Mouse (Mus musculus): ENCODE data around the gene Pafah1b2. TPM values are rescaled to one million over a fixed set of nuclear protein-coding genes. Genes with fewer than 3 reads are reported as not detected.

The Pafah1b2 gene
- polyA plus RNA-seq, 1 experiment from 2014 or later: 173 TPM

GRCm38 (mm10) chr9:46029534-46029933, 17.0 kb upstream of the Pafah1b2 start:
- 0 out of 2 replicates have a peak, but pooled peaks cover 2% of the 10 kb centered on the region for H3K36me3 ChIP-seq (ENCODE audit: insufficient read depth, low read length)
- H3K4me2 ChIP-seq (replicated peaks; ENCODE audit: low read depth, low read length): no peak overlapping the region
- no peak for ATAC-seq (ENCODE audit: low FRiP score, low TSS enrichment)
- no peaks in the 10 kb centered on the region for H3K9me3 ChIP-seq (ENCODE audit: low read length)
- no peak overlapping the region for H3K9ac ChIP-seq (replicated peaks; ENCODE audit: low read length)
- WGBS: 62% methylated on average over 6 of the region's 6 CpGs
- no peaks in the 10 kb centered on the region for H3K27me3 ChIP-seq (ENCODE audit: insufficient read depth, low read length)
- H3K4me3 ChIP-seq (ENCODE audit: low read length): no peak overlapping the region
- H3K27ac ChIP-seq (ENCODE audit: low read length): no peak overlapping the region
- H3K4me1 ChIP-seq (ENCODE audit: insufficient read depth, low read length): peaks cover 38% of the 10 kb centered on the region

DNA sequence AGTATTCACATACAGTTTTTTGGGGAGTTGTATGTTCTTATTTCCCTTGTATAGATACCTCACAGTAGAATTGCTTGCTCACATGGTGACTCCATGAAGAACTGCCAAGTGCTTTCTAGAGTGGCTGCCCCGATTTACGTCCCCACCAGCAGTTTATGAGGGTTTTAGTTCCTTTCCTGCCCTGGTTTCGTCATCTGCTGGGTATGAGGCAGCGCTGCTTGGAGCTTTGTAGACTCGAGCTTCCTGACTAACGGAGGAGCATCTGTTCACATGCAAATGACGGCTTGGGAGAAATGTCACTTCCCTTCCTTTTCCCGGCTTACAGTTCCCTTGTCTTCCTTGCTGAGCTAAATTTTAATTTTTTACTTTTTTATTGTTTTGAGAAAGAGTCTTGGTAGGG, 15.5 kb upstream of the Pafah1b2 start:
- Histone ChIP-seq H3K27ac (ENCODE audit: low read length) (peak overlapping the region; percentile 12; the same call in 1 of the 2 replicates), H3K9ac (replicated peaks; ENCODE audit: low read length) (no peak overlapping the region), H3K36me3 (ENCODE audit: insufficient read depth, low read length) (0 out of 2 replicates have a peak, but pooled peaks cover 2% of the 10 kb centered on the region), H3K9me3 (ENCODE audit: low read length) (no peaks in the 10 kb centered on the region), H3K4me2 (replicated peaks; ENCODE audit: low read depth, low read length) (no peak overlapping the region), H3K4me3 (ENCODE audit: low read length) (no peak overlapping the region), H3K27me3 (ENCODE audit: insufficient read depth, low read length) (no peaks in the 10 kb centered on the region), H3K4me1 (ENCODE audit: insufficient read depth, low read length) (peaks cover 29% of the 10 kb centered on the region)
- WGBS: 35% methylated on average over 8 of the region's 8 CpGs
- no peak for ATAC-seq (ENCODE audit: low FRiP score, low TSS enrichment)

- Histone ChIP-seq H3K4me3 (ENCODE audit: low read length) (no peak overlapping the region), H3K27ac (ENCODE audit: low read length) (no peak overlapping the region), H3K4me2 (replicated peaks; ENCODE audit: low read depth, low read length) (no peak overlapping the region), H3K36me3 (ENCODE audit: insufficient read depth, low read length) (0 out of 2 replicates have a peak, but pooled peaks cover 4% of the 10 kb centered on the region), H3K9me3 (ENCODE audit: low read length) (no peaks in the 10 kb centered on the region), H3K9ac (replicated peaks; ENCODE audit: low read length) (no peak overlapping the region), H3K4me1 (ENCODE audit: insufficient read depth, low read length) (peaks cover 11% of the 10 kb centered on the region), H3K27me3 (ENCODE audit: insufficient read depth, low read length) (no peaks in the 10 kb centered on the region)
- 88% methylated on average over 9 of the region's 9 CpGs for WGBS
- no peak for ATAC-seq (ENCODE audit: low FRiP score, low TSS enrichment)
These were observed 13.8 kb upstream of the Pafah1b2 start for GRCm38 (mm10) chr9:46026058-46026849.

DNA sequence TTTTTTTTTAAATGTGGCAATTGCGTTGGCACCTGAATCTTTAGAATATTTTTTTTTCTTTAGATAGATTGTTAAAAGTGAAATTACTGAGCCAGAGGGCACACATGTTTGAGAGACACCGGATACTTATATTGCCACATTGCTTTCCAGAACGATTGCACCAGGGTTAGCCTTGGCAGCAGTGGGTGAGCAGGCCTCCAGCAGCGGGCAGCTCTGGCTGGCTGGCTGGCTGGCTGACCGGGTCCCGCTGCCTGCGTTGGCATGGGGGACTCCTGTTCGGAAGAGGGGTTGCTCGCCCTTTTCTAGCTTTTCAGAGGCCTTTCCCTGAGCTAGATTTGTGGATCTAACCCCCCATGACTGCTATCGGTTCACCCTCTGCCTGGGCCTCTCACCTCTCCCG, 11.1 kb upstream of the Pafah1b2 start:
- no peak overlapping the region for H3K27ac ChIP-seq (ENCODE audit: low read length)
- WGBS: 90% methylated on average over 11 of the region's 11 CpGs
- no peak for ATAC-seq (ENCODE audit: low FRiP score, low TSS enrichment)
- H3K4me3 ChIP-seq (ENCODE audit: low read length): no peak overlapping the region
- H3K9me3 ChIP-seq (ENCODE audit: low read length): no peaks in the 10 kb centered on the region
- H3K9ac ChIP-seq (replicated peaks; ENCODE audit: low read length): no peak overlapping the region
- 0 out of 2 replicates have a peak, but pooled peaks cover 6% of the 10 kb centered on the region for H3K4me1 ChIP-seq (ENCODE audit: insufficient read depth, low read length)
- no peak overlapping the region for H3K4me2 ChIP-seq (replicated peaks; ENCODE audit: low read depth, low read length)
- H3K27me3 ChIP-seq (ENCODE audit: insufficient read depth, low read length): no peaks in the 10 kb centered on the region
- peaks cover 15% of the 10 kb centered on the region; the same call in 1 of the 2 replicates for H3K36me3 ChIP-seq (ENCODE audit: insufficient read depth, low read length)

GRCm38 (mm10) chr9:46019975-46020374, 7.5 kb upstream of the Pafah1b2 start:
- no peak overlapping the region for H3K27ac ChIP-seq (ENCODE audit: low read length)
- no peaks in the 10 kb centered on the region for H3K27me3 ChIP-seq (ENCODE audit: insufficient read depth, low read length)
- no peaks in the 10 kb centered on the region for H3K9me3 ChIP-seq (ENCODE audit: low read length)
- no peak overlapping the region for H3K4me3 ChIP-seq (ENCODE audit: low read length)
- no peak overlapping the region for H3K9ac ChIP-seq (replicated peaks; ENCODE audit: low read length)
- ATAC-seq (ENCODE audit: low FRiP score, low TSS enrichment): no peak
- H3K4me1 ChIP-seq (ENCODE audit: insufficient read depth, low read length): peaks cover 14% of the 10 kb centered on the region
- H3K36me3 ChIP-seq (ENCODE audit: insufficient read depth, low read length): peaks cover 13% of the 10 kb centered on the region; the same call in 1 of the 2 replicates
- H3K4me2 ChIP-seq (replicated peaks; ENCODE audit: low read depth, low read length): no peak overlapping the region
- 74% methylated on average over 6 of the region's 6 CpGs for WGBS

- Histone ChIP-seq H3K9me3 (ENCODE audit: low read length) (no peaks in the 10 kb centered on the region), H3K36me3 (ENCODE audit: insufficient read depth, low read length) (peaks cover 13% of the 10 kb centered on the region; the same call in 1 of the 2 replicates), H3K27ac (ENCODE audit: low read length) (no peak overlapping the region), H3K4me3 (ENCODE audit: low read length) (no peak overlapping the region), H3K4me1 (ENCODE audit: insufficient read depth, low read length) (peaks cover 27% of the 10 kb centered on the region), H3K4me2 (replicated peaks; ENCODE audit: low read depth, low read length) (no peak overlapping the region), H3K27me3 (ENCODE audit: insufficient read depth, low read length) (no peaks in the 10 kb centered on the region), H3K9ac (replicated peaks; ENCODE audit: low read length) (no peak overlapping the region)
- no peak for ATAC-seq (ENCODE audit: low FRiP score, low TSS enrichment)
- WGBS: 83% methylated on average over 6 of the region's 6 CpGs
These were observed 5.8 kb upstream of the Pafah1b2 start for GRCm38 (mm10) chr9:46018316-46018715.

DNA sequence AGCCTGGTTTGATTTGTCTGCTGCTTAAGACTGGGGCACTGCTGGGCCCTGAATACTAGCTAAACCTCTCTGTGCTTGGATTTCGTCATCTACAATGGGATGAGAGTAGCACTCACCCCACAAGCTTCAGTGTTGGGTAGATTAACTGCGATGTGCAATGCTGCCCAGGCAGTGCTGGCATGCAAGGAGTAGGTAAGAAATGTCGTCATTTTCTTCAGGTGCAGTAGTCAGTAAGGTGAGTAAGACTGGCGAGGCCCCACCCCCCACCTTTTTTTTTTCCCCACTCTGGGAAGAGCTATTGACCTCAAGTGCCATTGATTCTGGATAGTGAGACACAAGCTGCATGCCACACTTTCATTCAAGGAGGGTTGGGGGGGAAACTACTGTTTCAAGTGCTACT, 3.9 kb upstream of the Pafah1b2 start:
- Histone ChIP-seq H3K4me2 (replicated peaks; ENCODE audit: low read depth, low read length) (no peak overlapping the region), H3K4me1 (ENCODE audit: insufficient read depth, low read length) (peaks cover 37% of the 10 kb centered on the region), H3K9ac (replicated peaks; ENCODE audit: low read length) (no peak overlapping the region), H3K27me3 (ENCODE audit: insufficient read depth, low read length) (no peaks in the 10 kb centered on the region), H3K27ac (ENCODE audit: low read length) (no peak overlapping the region), H3K36me3 (ENCODE audit: insufficient read depth, low read length) (peaks cover 12% of the 10 kb centered on the region; the same call in 1 of the 2 replicates), H3K9me3 (ENCODE audit: low read length) (no peaks in the 10 kb centered on the region), H3K4me3 (ENCODE audit: low read length) (no peak overlapping the region)
- WGBS: 76% methylated on average over 4 of the region's 4 CpGs
- no peak for ATAC-seq (ENCODE audit: low FRiP score, low TSS enrichment)

- H3K27me3 ChIP-seq (ENCODE audit: insufficient read depth, low read length): no peaks in the 10 kb centered on the region
- H3K9me3 ChIP-seq (ENCODE audit: low read length): no peaks in the 10 kb centered on the region
- peak overlapping the region; percentile 17 for H3K4me2 ChIP-seq (replicated peaks; ENCODE audit: low read depth, low read length)
- WGBS: 38% methylated on average over 9 of the region's 9 CpGs
- no peak overlapping the region for H3K27ac ChIP-seq (ENCODE audit: low read length)
- ATAC-seq (ENCODE audit: low FRiP score, low TSS enrichment): no peak
- H3K9ac ChIP-seq (replicated peaks; ENCODE audit: low read length): no peak overlapping the region
- H3K36me3 ChIP-seq (ENCODE audit: insufficient read depth, low read length): peaks cover 8% of the 10 kb centered on the region; the same call in 1 of the 2 replicates
- H3K4me1 ChIP-seq (ENCODE audit: insufficient read depth, low read length): peaks cover 40% of the 10 kb centered on the region
- no peak overlapping the region for H3K4me3 ChIP-seq (ENCODE audit: low read length)
These were observed 3.3 kb upstream of the Pafah1b2 start for GRCm38 (mm10) chr9:46015831-46016230.

- Histone ChIP-seq H3K27me3 (ENCODE audit: insufficient read depth, low read length) (no peaks in the 10 kb centered on the region), H3K4me2 (replicated peaks; ENCODE audit: low read depth, low read length) (peak overlapping the region; percentile 17), H3K4me1 (ENCODE audit: insufficient read depth, low read length) (peaks cover 40% of the 10 kb centered on the region), H3K9me3 (ENCODE audit: low read length) (no peaks in the 10 kb centered on the region), H3K9ac (replicated peaks; ENCODE audit: low read length) (0 out of 2 replicates have a peak overlapping the region, but pooled peaks have one; percentile 40), H3K27ac (ENCODE audit: low read length) (peak overlapping the region; percentile 54), H3K36me3 (ENCODE audit: insufficient read depth, low read length) (peaks cover 6% of the 10 kb centered on the region; the same call in 1 of the 2 replicates), H3K4me3 (ENCODE audit: low read length) (no peak overlapping the region; the same call in 1 of the 2 replicates)
- ATAC-seq (ENCODE audit: low FRiP score, low TSS enrichment): no peak
- 37% methylated on average over 8 of the region's 8 CpGs for WGBS
These were observed 2.6 kb upstream of the Pafah1b2 start for GRCm38 (mm10) chr9:46015081-46015551.

- peak overlapping the region; percentile 59 for H3K9ac ChIP-seq (replicated peaks; ENCODE audit: low read length)
- no peak for ATAC-seq (ENCODE audit: low FRiP score, low TSS enrichment)
- H3K27me3 ChIP-seq (ENCODE audit: insufficient read depth, low read length): no peaks in the 10 kb centered on the region
- peaks cover 36% of the 10 kb centered on the region for H3K4me1 ChIP-seq (ENCODE audit: insufficient read depth, low read length)
- H3K4me2 ChIP-seq (replicated peaks; ENCODE audit: low read depth, low read length): peak overlapping the region; percentile 78
- H3K4me3 ChIP-seq (ENCODE audit: low read length): peak overlapping the region; percentile 97
- H3K9me3 ChIP-seq (ENCODE audit: low read length): no peaks in the 10 kb centered on the region
- H3K36me3 ChIP-seq (ENCODE audit: insufficient read depth, low read length): peaks cover 5% of the 10 kb centered on the region; the same call in 1 of the 2 replicates
- peak overlapping the region; percentile 21 for H3K27ac ChIP-seq (ENCODE audit: low read length)
- WGBS: 4% methylated on average over 10 of the region's 10 CpGs
These were observed 1.8 kb upstream of the Pafah1b2 start for GRCm38 (mm10) chr9:46014251-46014681.

Measured in kidney, embryonic 16.5 days (tissue).